Mouse (Mus musculus) embryonic facial prominence, embryonic 11.5 days (tissue): ENCODE measurements at regions not wholly inside any gene's neighbourhood (a gene's known extent, or its start where the extent isn't known, plus 50 kb on each side); places are given as distances from the start of the nearest gene placed in this dataset.
A peak's percentile ranks its signal among the peaks of the same experiment; 100 is the strongest.

ENCODE experiments used
- ATAC-seq: fragments of 200-750 bp; cut with Nextera tagmentation; replicated peaks from 2 replicates; pipeline ENCODE4 v1.8.0; 2017; ENCODE audit warnings: low read depth; ENCODE audit not compliant: insufficient number of reproducible peaks, low FRiP score, low TSS enrichment
- DNase-seq: peaks from one replicate; pipeline ENCODE4 v3.0.0-alpha.2; 2015; ENCODE audit warnings: low spot score
- H3K27ac ChIP-seq: fragments of 300-500 bp; sonication (generic); replicated peaks from 2 replicates; pipeline ENCODE4 v1.5.1; 2014; ENCODE audit warnings: mild to moderate bottlenecking, low read depth, low read length, control low read depth
- H3K27me3 ChIP-seq: fragments of 300-500 bp; sonication (generic); 2 replicates; pipeline ENCODE4 v1.6.1; 2014; ENCODE audit warnings: mild to moderate bottlenecking, low read length, moderate library complexity, mixed read lengths; ENCODE audit not compliant: control insufficient read depth, insufficient read depth
- H3K36me3 ChIP-seq: fragments of 300-500 bp; sonication (generic); replicated peaks from 2 replicates; pipeline ENCODE4 v1.6.1; 2014; ENCODE audit warnings: low read depth, mild to moderate bottlenecking, low read length, moderate library complexity, mixed read lengths; ENCODE audit not compliant: control insufficient read depth, insufficient read depth
- H3K4me1 ChIP-seq: fragments of 300-500 bp; sonication (generic); 2 replicates; pipeline ENCODE4 v1.6.1; 2014; ENCODE audit warnings: low read length, mixed read lengths; ENCODE audit not compliant: control insufficient read depth, insufficient read depth
- H3K4me2 ChIP-seq: fragments of 300-500 bp; sonication (generic); 2 replicates; pipeline ENCODE4 v1.6.1; 2014; ENCODE audit warnings: low read depth, mild to moderate bottlenecking, control low read depth, low read length, moderate library complexity
- H3K4me3 ChIP-seq: fragments of 300-500 bp; sonication (generic); 2 replicates; pipeline ENCODE4 v1.5.1; 2014; ENCODE audit warnings: low read depth, low read length, control low read depth
- H3K9ac ChIP-seq: fragments of 300-500 bp; sonication (generic); replicated peaks from 2 replicates; pipeline ENCODE4 v1.6.1; 2014; ENCODE audit warnings: mild to moderate bottlenecking, control low read depth, low read length
- H3K9me3 ChIP-seq: fragments of 300-500 bp; sonication (generic); replicated peaks from 2 replicates; pipeline ENCODE4 v1.6.1; 2016; ENCODE audit warnings: mild to moderate bottlenecking, low read length, inconsistent platforms, mixed read lengths; ENCODE audit not compliant: control insufficient read depth
- WGBS: fragments of 180-500 bp; shearing (Covaris S2); extraction: QIAGEN DNeasy Blood & Tissue Kit; methylation state at CpG from one replicate; pipeline ENCODE4 v1.1.7; 2014; 5-methylcytosine and 5-hydroxymethylcytosine counted together

DNA sequence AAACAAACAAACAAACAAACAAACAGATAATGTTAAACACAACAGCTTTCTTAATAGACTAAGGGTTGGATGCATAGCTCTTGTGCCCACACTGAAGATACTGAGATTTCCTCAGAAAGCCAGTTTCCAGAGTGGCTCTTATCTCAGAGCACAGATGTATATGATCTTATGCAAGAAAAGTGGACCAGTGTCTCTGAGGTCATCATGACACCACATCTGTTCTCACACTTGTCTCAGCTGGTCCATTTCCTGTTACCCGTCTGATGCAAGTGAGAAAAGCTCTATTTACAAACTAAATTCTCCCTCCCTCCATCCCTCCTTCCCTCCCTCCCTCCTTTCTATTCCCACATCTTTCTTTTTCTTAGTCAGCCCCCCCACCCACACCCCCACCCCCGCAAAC, 83.5 kb upstream of the Rab3gap2 start:
- Histone ChIP-seq H3K27me3 (no peaks in the 10 kb centered on the region), H3K9me3 (no peaks in the 10 kb centered on the region), H3K4me2 (no peak overlapping the region), H3K9ac (no peak overlapping the region), H3K36me3 (no peaks in the 10 kb centered on the region), H3K27ac (no peak overlapping the region), H3K4me3 (no peak overlapping the region), H3K4me1 (no peaks in the 10 kb centered on the region)
- 74% methylated on average over 2 of the region's 2 CpGs for whole genome bisulfite sequencing
- ATAC-seq (no peak), DNase-seq (no peak)

DNA sequence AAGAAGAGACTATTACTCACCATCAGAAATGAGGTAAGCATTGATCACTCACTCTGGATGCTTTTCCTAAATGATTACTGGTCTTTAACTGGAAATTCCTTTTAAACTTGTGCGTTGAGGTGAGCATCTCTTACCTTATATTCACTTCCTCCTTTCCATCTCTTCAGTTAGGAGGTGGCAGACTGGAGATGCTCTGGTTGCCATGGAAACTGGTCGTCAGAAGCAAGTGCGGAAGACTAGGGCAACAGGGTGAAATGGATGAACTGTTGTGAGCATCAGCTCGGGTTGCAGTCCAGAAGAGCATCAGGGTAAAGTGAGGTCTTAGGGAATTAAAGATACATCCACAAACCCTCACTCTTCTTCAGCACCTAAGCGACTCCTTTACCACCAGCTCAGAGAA, 86.2 kb upstream of the Rab3gap2 start:
- Histone ChIP-seq H3K27me3 (no peaks in the 10 kb centered on the region), H3K4me3 (no peak overlapping the region), H3K36me3 (no peaks in the 10 kb centered on the region), H3K9ac (no peak overlapping the region), H3K4me2 (no peak overlapping the region), H3K27ac (no peak overlapping the region), H3K4me1 (no peaks in the 10 kb centered on the region), H3K9me3 (no peaks in the 10 kb centered on the region)
- ATAC-seq = no peak
- WGBS = 61% methylated on average over 5 of the region's 5 CpGs
- DNase-seq = no peak

- no peak for ATAC-seq
- H3K9ac ChIP-seq = no peak overlapping the region
- no peaks in the 10 kb centered on the region for H3K27me3 ChIP-seq
- no peak overlapping the region for H3K27ac ChIP-seq
- H3K36me3 ChIP-seq = no peaks in the 10 kb centered on the region
- no peaks in the 10 kb centered on the region for H3K4me1 ChIP-seq
- DNase-seq = no peak
- H3K4me3 ChIP-seq = no peak overlapping the region
- no peaks in the 10 kb centered on the region for H3K9me3 ChIP-seq
- no peak overlapping the region for H3K4me2 ChIP-seq
- WGBS = 60% methylated on average over 6 of the region's 6 CpGs
Observed at GRCm38 (mm10) chr1:185113687-185114086, 90.2 kb upstream of the Rab3gap2 start.

DNA sequence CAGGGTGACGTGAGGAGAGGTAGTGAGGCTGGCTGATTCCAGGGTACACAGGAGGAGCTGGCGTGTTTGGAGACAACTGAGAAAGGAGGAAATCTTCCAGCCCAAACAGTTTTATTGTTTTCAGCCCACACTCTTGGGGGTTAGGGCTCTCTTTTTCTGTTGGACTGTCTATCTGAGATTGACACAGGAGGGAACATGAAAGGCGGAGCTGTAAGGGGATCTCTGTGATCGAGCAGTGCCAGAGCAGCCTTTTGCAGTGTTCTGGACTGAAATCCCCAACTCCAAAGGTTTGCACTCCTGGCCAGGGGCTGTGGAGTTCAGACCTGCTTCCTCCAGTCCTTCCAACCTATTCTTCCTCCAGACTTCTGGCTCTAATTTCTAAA, 91.9 kb upstream of the Rab3gap2 start:
- H3K27ac ChIP-seq = no peak overlapping the region
- ATAC-seq (no peak), DNase-seq (no peak)
- H3K9ac ChIP-seq = no peak overlapping the region
- no peaks in the 10 kb centered on the region for H3K9me3 ChIP-seq
- no peaks in the 10 kb centered on the region for H3K4me1 ChIP-seq
- H3K4me2 ChIP-seq = no peak overlapping the region
- no peaks in the 10 kb centered on the region for H3K27me3 ChIP-seq
- WGBS = 67% methylated on average over 4 of the region's 4 CpGs
- H3K36me3 ChIP-seq = no peaks in the 10 kb centered on the region
- H3K4me3 ChIP-seq = no peak overlapping the region

DNA sequence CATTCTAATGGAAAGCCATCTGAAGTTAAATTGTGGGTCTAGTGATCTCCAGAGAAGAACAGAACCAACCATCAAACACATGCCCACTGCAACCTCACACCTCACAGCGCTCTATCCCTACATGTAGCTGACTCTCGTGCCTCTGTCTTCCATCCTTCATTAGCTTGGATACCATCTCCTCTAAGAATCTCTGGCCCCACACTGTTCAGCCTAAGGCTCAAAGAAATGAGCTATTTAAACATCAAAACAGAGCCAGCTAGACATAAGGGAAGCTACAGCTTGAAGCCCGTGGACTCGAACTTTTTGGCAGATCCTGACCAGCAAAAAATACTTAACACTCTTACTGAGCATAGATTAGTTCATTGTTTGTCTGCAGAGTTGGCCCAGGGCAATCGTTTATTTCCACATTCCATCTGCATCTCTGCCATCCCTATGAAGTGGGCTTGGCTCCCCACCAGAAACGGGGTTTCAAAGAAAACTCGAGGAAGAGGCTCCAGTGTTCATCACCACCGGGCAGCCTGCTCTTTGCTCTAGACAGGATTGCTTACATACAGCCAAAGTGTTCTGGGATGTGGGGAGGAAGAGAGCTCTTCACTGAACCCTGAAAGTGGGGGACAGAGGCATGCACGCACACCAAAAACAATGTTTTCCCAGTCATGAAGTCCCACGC, 92.4 kb upstream of the Rab3gap2 start:
- Histone ChIP-seq H3K4me3 (no peak overlapping the region), H3K4me1 (no peaks in the 10 kb centered on the region), H3K36me3 (no peaks in the 10 kb centered on the region), H3K9ac (no peak overlapping the region), H3K4me2 (no peak overlapping the region), H3K27me3 (no peaks in the 10 kb centered on the region), H3K9me3 (no peaks in the 10 kb centered on the region), H3K27ac (no peak overlapping the region)
- DNase-seq (no peak), ATAC-seq (no peak)
- 78% methylated on average over 10 of the region's 10 CpGs for WGBS

DNA sequence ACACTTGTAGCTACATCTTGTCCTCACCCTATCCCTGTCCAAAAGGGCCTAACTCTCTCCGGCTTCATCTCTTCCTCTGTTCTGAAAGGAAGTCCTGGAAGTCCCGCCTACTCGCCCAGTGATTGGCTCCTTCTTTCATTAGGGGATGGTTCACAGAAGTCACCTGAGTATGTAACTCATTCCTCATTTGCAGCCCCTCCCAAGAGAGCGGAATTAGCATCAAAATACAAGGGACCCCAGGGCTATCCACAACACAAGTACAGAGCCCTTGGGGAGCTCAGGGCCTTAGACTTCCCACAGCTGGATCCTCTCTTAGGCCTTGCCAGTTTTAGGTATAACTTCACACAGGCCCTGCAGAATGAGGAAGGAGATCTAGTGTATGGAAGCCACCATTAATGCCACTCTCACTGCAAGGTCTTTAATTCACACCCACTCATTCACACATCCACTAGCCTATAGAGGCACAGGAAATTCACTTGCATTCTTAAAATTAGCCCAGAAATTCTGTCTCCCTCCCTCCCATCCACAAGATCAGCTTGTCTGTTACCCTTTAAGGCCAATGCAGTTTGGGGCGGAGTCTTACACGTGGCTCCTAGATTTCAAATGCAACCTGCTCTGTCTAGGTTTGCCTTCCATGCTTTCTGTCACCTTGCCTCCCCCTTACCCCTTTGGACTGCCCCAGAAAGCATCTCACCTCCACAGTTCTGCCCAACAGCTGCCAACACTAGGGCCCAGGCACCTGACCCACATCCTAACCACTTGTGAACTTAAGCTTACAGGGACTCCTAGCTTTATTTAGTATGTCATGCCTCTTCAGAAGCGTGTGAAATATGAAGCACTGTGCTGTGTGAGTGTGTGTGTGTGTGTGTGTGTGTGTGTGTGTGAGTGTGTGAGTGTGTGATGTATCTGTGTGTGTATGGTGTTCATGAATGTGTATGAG, 98.7 kb upstream of the Rab3gap2 start:
- H3K27ac ChIP-seq = no peak overlapping the region
- 34% methylated on average over 7 of the region's 7 CpGs for WGBS
- no peaks in the 10 kb centered on the region for H3K27me3 ChIP-seq
- H3K4me3 ChIP-seq = no peak overlapping the region
- DNase-seq = peak; percentile 30
- H3K9me3 ChIP-seq = no peaks in the 10 kb centered on the region
- no peak overlapping the region for H3K4me2 ChIP-seq
- no peak overlapping the region for H3K9ac ChIP-seq
- no peaks in the 10 kb centered on the region for H3K36me3 ChIP-seq
- H3K4me1 ChIP-seq = no peaks in the 10 kb centered on the region
- no peak for ATAC-seq

GRCm38 (mm10) chr1:185103803-185104202, 100.1 kb upstream of the Rab3gap2 start:
- Histone ChIP-seq H3K9ac (no peak overlapping the region), H3K27ac (no peak overlapping the region), H3K4me3 (no peak overlapping the region), H3K9me3 (no peaks in the 10 kb centered on the region), H3K36me3 (no peaks in the 10 kb centered on the region), H3K4me2 (no peak overlapping the region), H3K27me3 (no peaks in the 10 kb centered on the region), H3K4me1 (no peaks in the 10 kb centered on the region)
- DNase-seq = no peak
- 76% methylated on average over 4 of the region's 4 CpGs for WGBS
- ATAC-seq = no peak
